In the genomic region with DNA sequence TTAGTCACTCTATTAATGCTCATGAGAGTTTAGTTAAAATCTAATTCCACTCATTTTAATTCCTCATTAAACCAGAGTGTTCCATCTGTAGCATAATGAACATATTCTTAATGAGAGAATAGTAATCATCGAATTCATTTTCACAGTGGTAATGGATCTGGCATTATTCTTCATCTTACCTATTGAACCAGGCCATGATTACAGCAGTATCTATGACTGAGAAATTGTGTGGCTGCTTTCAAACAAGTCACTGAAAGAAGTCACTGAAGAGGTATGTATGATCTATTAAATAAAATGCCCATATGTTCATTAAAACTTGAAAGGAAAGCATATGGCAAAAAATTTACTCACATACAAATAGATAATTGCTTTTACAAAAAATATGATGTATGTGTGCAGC, we compare ENCODE assay signal across 28 mouse cellular contexts.
"Had no signal": no experiment of that assay in that cellular context is flagged by ENCODE, and none has a peak within 500 bp of the region (broad histone marks: within the 10 kb centered on the region; RNA-seq: fewer than 3 reads in every experiment).

No protein-coding gene starts in this region.

- DNase-seq: gastrocnemius, adult 2 months; gastrocnemius, postnatal 10 days; gastrocnemius, postnatal 25 days; heart, adult 18-20 months; heart, postnatal 10 days; heart, postnatal 4 days; kidney, adult 18-20 months; kidney, adult 8-10 months; kidney, postnatal 10 days; kidney, postnatal 25 days; kidney, postnatal 4 days; liver; liver, embryonic 13.5 days had no signal

- H3K27ac ChIP-seq: gastrocnemius, adult 2 months; heart, embryonic 10.5 days; hindbrain, embryonic 10.5 days; hindbrain, embryonic 12.5 days; hindbrain, embryonic 14.5 days; intestine, embryonic 15.5 days; layer of hippocampus, adult 2 months; left cerebral cortex, adult 2 months; limb, embryonic 10.5 days; limb, embryonic 12.5 days; liver, embryonic 13.5 days; liver, embryonic 15.5 days had no signal

- H3K4me3 ChIP-seq: gastrocnemius, adult 2 months; heart, embryonic 10.5 days; heart, embryonic 12.5 days; hindbrain, embryonic 10.5 days; hindbrain, embryonic 12.5 days; intestine, embryonic 15.5 days; layer of hippocampus, adult 2 months; left cerebral cortex, adult 2 months; limb, embryonic 10.5 days; limb, embryonic 12.5 days; liver, embryonic 13.5 days; liver, embryonic 15.5 days had no signal

- H3K9me3 ChIP-seq: heart, embryonic 10.5 days; heart, embryonic 12.5 days; hindbrain, embryonic 10.5 days; hindbrain, embryonic 12.5 days; intestine, embryonic 15.5 days; limb, embryonic 10.5 days; limb, embryonic 12.5 days; liver, embryonic 15.5 days had no signal

- H3K27me3 ChIP-seq: heart, embryonic 12.5 days; hindbrain, embryonic 12.5 days; intestine, embryonic 15.5 days; limb, embryonic 12.5 days; liver, embryonic 13.5 days; liver, embryonic 15.5 days had no signal

- ATAC-seq: hindbrain, embryonic 16.5 days; inflammation-experienced regulatory T-cells, adult 6 months; intestine, embryonic 15.5 days; intestine, postnatal 0 days had no signal

- H3K4me2 ChIP-seq: heart, embryonic 12.5 days; hindbrain, embryonic 12.5 days; hindbrain, embryonic 14.5 days; intestine, embryonic 15.5 days; limb, embryonic 12.5 days; liver, embryonic 11.5 days; liver, embryonic 13.5 days; liver, embryonic 15.5 days had no signal

- H3K9ac ChIP-seq: heart, embryonic 12.5 days; hindbrain, embryonic 12.5 days; hindbrain, embryonic 14.5 days; intestine, embryonic 15.5 days; limb, embryonic 12.5 days; liver, embryonic 13.5 days; liver, embryonic 15.5 days had no signal

- H3K36me3 ChIP-seq: heart, embryonic 10.5 days; heart, embryonic 12.5 days; hindbrain, embryonic 10.5 days; hindbrain, embryonic 12.5 days; intestine, embryonic 15.5 days; limb, embryonic 10.5 days; limb, embryonic 12.5 days; liver, embryonic 13.5 days; liver, embryonic 15.5 days had no signal

- H3K4me1 ChIP-seq: heart, embryonic 10.5 days; heart, embryonic 12.5 days; hindbrain, embryonic 10.5 days; hindbrain, embryonic 12.5 days; intestine, embryonic 15.5 days; limb, embryonic 10.5 days; limb, embryonic 12.5 days; liver, embryonic 13.5 days; liver, embryonic 15.5 days had no signal
